Mouse (Mus musculus): ENCODE results near the gene Olfr1444. TPM values are rescaled to one million over a fixed set of nuclear protein-coding genes. Genes with fewer than 3 reads are reported as not detected.

The Olfr1444 gene
- not detected in 2 replicates for total RNA-seq (2021)
- long read RNA-seq, experiment 1: 0 reads
- long read RNA-seq, experiment 2: 0 reads

GRCm38 (mm10) chr19:12856983-12857382 lies at the start of gene Olfr1444:
TSS of gene Olfr1444 (plus strand) at chr19:12857283.
- DNase-seq: no peak

- DNase-seq: no peak
Observed at GRCm38 (mm10) chr19:12812644-12813364, 44.3 kb upstream of the Olfr1444 start.

GRCm38 (mm10) chr19:12813883-12814282 lies 43.2 kb upstream of the Olfr1444 start:
- DNase-seq: no peak

- DNase-seq: no peak
Observed at GRCm38 (mm10) chr19:12818507-12818906, 38.6 kb upstream of the Olfr1444 start.

GRCm38 (mm10) chr19:12820383-12820782 lies 36.7 kb upstream of the Olfr1444 start:
- DNase-seq: peak; percentile 32

- DNase-seq: no peak
Observed at GRCm38 (mm10) chr19:12824549-12824948, 32.5 kb upstream of the Olfr1444 start.

DNA sequence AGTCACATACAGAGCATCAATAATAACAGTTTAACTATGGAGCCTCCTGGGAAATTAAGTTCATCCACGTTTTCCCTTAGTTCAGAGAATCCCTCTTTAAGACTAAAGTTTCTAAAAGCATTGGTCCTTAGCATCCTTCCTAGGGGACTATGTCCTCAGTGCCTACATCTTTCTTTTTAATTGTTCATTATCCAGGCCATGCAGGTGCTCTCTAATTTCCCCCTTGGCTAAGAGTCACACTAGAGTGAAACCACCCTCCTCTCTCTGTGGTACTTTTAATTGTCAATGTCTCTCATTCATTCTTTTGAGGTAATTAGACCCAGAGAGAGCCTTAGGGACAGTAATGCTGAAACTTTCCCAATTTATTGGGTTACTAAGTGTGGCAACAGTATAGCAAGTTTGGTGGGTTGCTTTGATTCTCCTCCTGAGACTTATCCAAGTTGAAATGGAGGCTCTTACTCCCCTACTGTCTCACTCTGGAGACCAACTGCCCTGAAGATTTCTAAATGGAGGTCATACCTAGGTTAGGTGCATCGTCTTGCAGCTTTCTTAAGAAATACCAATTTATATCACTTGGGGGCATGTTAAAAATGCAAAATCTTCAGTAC lies 26.2 kb upstream of the Olfr1444 start:
- no peak for DNase-seq

DNA sequence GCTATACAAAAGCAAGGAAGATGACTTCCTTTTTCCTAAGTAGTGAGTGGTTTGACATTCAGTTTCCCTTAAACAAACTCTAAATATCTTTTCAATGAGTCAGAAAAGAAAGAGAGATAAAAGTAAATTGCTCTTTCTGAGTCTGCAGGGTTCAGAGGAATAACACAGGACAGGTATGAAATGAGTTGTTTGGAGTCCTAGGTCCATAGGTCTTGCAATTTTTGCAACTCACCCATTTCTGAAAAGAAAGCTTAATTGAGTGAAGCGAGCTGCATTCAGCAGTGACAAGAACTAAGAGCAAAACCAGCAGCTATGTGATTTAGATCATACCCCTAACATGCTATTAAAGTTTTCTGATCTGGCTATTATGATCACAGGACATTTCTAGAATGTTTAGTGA lies 25.5 kb upstream of the Olfr1444 start:
- no peak for DNase-seq

DNA sequence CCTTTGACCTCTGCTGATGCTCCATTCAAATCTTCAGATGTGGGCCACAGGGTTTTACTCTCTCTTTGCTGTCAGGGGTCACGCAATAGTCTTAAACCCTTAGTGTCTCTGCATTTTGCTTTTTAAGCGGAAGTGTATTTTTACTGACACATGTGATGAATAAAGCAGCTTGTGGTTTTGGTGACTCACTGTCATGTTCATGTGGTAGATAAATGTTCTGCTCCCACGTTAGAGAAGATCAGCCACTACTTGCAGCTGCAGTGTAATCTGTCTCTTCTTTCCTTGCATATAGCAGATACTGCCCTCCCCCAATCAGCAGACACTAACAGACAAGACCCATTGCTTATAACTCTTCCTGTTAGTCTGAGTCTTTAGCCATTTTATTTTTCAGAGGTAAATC lies 23.5 kb upstream of the Olfr1444 start:
- DNase-seq: no peak

GRCm38 (mm10) chr19:12838507-12838906 lies 18.6 kb upstream of the Olfr1444 start:
- no peak for DNase-seq

- DNase-seq: no peak
Observed at GRCm38 (mm10) chr19:12846382-12846781, 10.7 kb upstream of the Olfr1444 start, which contains the start of gene Gm5244. TSS of gene Gm5244 (plus strand) at chr19:12846682.

- no peak for DNase-seq
Observed at GRCm38 (mm10) chr19:12883555-12883954, 26.5 kb downstream of the Olfr1444 start, which contains the start of gene Olfr1445. TSS of gene Olfr1445 (plus strand) at chr19:12883855.

GRCm38 (mm10) chr19:12893424-12893823 lies 36.3 kb downstream of the Olfr1444 start, which contains the start of gene Olfr1446:
TSS of gene Olfr1446 (minus strand) at chr19:12893524.
- no peak for DNase-seq

DNA sequence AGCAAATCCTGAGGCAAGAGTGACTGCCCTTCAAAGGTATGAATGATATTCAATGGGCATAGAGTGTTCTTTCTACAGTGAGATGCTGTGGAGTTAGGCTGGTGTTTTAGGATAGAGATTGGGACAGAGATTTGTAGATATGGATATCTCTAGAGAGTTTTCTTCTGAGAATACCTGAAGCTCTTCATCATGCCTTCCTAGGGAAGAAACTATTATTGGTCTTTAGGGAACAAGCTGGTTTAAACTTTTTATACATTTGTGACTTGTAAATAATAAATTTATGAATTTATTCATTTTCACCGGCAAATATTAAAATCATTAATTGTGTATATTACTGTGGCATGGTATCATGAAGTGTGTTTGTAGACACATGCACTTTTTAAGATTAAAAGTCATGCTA lies 46.6 kb downstream of the Olfr1444 start, which contains the start of gene Olfr1447:
Gene Olfr1447, minus strand, starts transcription at position 101 of the 400 bp plus-strand sequence.
- no peak for DNase-seq

Other genes starting within 250 kb of the Olfr1444 start
- 0.34 and 8.6 TPM in 2 replicates for gene Glyat, start 224.0 kb upstream of the Olfr1444 start, total RNA-seq (2021)
- gene Olfr1442, start 186.8 kb upstream of the Olfr1444 start, total RNA-seq (2021): not detected in 2 replicates
- not detected in 2 replicates for gene Olfr1443, start 179.2 kb upstream of the Olfr1444 start, total RNA-seq (2021)
- gene Keg1, start 161.5 kb upstream of the Olfr1444 start, total RNA-seq (2021): 5.9 TPM in 1 of 2 replicates, not detected in the other
- gene Cntf, start 91.7 kb upstream of the Olfr1444 start, total RNA-seq (2021): 2.9 and 3.0 TPM in 2 replicates
- gene Zfp91, start 61.2 kb upstream of the Olfr1444 start, total RNA-seq (2021): 87.0 and 88.4 TPM in 2 replicates
- gene Lpxn, start 61.1 kb upstream of the Olfr1444 start, total RNA-seq (2021): 1.4 and 5.1 TPM in 2 replicates
- gene Gm5244, start 10.6 kb upstream of the Olfr1444 start, total RNA-seq (2021): not detected in 2 replicates
- gene Olfr1445, start 26.6 kb downstream of the Olfr1444 start, total RNA-seq (2021): not detected in 2 replicates
- gene Olfr1446, start 36.2 kb downstream of the Olfr1444 start, total RNA-seq (2021): not detected in 2 replicates
- not detected in 2 replicates for gene Olfr1447, start 46.5 kb downstream of the Olfr1444 start, total RNA-seq (2021)
- not detected in 2 replicates for gene Olfr1448, start 67.1 kb downstream of the Olfr1444 start, total RNA-seq (2021)
- not detected in 2 replicates for gene Olfr1449, start 73.6 kb downstream of the Olfr1444 start, total RNA-seq (2021)
- gene Olfr1450, start 93.0 kb downstream of the Olfr1444 start, total RNA-seq (2021): not detected in 2 replicates
- gene Olfr1451, start 137.7 kb downstream of the Olfr1444 start, total RNA-seq (2021): not detected in 2 replicates
- not detected in 2 replicates for gene Olfr1453, start 171.0 kb downstream of the Olfr1444 start, total RNA-seq (2021)
- gene Olfr1454, start 203.3 kb downstream of the Olfr1444 start, total RNA-seq (2021): not detected in 2 replicates
- gene Olfr1457, start 240.6 kb downstream of the Olfr1444 start, total RNA-seq (2021): not detected in 2 replicates
- not detected in 2 replicates for gene Olfr1458, start 249.5 kb downstream of the Olfr1444 start, total RNA-seq (2021)

Data from adrenal gland, postnatal 14 days (tissue).